Mouse (Mus musculus): Measurements from ENCODE around the gene Lnpep. TPM values are rescaled to one million over a fixed set of nuclear protein-coding genes. Genes with fewer than 3 reads are reported as not detected.

The Lnpep gene
- polyA plus RNA-seq, 1 experiment from 2014 or later, result 7.8 TPM

DNA sequence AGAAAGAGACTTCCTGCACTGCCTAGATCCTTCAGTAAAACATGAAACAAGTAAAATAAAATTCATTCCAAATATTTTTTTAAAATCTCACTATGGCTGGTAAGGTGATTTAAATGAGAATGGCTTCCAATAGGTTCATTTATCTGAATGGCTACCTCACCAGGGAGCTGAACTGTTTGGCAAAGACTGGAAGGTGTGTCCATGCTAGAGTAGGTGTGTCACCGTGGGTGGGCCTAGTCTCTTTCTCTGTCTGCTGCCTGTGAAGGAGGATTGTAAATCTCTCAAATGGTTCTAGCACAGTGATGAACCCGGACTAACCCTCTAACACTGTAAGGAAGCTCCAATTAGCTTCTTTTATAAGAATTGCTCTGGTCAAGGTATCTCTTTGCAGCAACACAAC is 12.5 kb downstream of the Lnpep start:
- H3K9me3 ChIP-seq (ENCODE audit: low read length), result no peaks in the 10 kb centered on the region
- no peak overlapping the region for H3K27ac ChIP-seq (ENCODE audit: low read length)
- ATAC-seq (ENCODE audit: low FRiP score, low TSS enrichment), result no peak
- no peak overlapping the region for H3K4me3 ChIP-seq (ENCODE audit: low read length)
- no peaks in the 10 kb centered on the region for H3K27me3 ChIP-seq (ENCODE audit: insufficient read depth, low read length)
- H3K9ac ChIP-seq (replicated peaks; ENCODE audit: low read length), result no peak overlapping the region
- WGBS, result 64% methylated on average over 2 of the region's 2 CpGs
- no peak overlapping the region for H3K4me2 ChIP-seq (replicated peaks; ENCODE audit: low read depth, low read length)
- H3K36me3 ChIP-seq (ENCODE audit: insufficient read depth, low read length), result 0 out of 2 replicates have a peak, but pooled peaks cover 3% of the 10 kb centered on the region
- 0 out of 2 replicates have a peak, but pooled peaks cover 5% of the 10 kb centered on the region for H3K4me1 ChIP-seq (ENCODE audit: insufficient read depth, low read length)

DNA sequence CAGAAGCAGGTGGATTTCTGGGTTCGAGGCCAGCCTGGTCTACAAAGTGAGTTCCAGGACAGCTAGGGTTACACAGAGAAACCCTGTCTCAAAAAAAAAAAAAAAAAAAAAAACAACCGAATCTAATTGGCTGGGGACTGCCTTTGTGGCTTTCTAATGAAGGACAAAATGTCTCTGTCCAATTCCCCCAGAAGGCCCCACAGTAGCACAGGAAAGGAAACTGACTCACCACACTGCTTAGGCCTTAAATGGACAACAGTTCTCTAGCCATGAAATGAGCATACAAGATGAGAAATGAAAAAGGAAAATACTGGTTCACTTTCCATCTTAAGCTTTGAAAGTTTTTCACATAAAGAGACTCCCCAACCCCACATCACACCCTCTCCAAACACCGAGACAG is 15.3 kb downstream of the Lnpep start:
- Histone ChIP-seq H3K4me1 (ENCODE audit: insufficient read depth, low read length) (0 out of 2 replicates have a peak, but pooled peaks cover 5% of the 10 kb centered on the region), H3K27ac (ENCODE audit: low read length) (no peak overlapping the region), H3K36me3 (ENCODE audit: insufficient read depth, low read length) (0 out of 2 replicates have a peak, but pooled peaks cover 3% of the 10 kb centered on the region), H3K9ac (replicated peaks; ENCODE audit: low read length) (no peak overlapping the region), H3K4me3 (ENCODE audit: low read length) (no peak overlapping the region), H3K4me2 (replicated peaks; ENCODE audit: low read depth, low read length) (no peak overlapping the region), H3K9me3 (ENCODE audit: low read length) (no peaks in the 10 kb centered on the region), H3K27me3 (ENCODE audit: insufficient read depth, low read length) (no peaks in the 10 kb centered on the region)
- WGBS, result 77% methylated on average over 3 of the region's 3 CpGs
- ATAC-seq (ENCODE audit: low FRiP score, low TSS enrichment), result no peak

DNA sequence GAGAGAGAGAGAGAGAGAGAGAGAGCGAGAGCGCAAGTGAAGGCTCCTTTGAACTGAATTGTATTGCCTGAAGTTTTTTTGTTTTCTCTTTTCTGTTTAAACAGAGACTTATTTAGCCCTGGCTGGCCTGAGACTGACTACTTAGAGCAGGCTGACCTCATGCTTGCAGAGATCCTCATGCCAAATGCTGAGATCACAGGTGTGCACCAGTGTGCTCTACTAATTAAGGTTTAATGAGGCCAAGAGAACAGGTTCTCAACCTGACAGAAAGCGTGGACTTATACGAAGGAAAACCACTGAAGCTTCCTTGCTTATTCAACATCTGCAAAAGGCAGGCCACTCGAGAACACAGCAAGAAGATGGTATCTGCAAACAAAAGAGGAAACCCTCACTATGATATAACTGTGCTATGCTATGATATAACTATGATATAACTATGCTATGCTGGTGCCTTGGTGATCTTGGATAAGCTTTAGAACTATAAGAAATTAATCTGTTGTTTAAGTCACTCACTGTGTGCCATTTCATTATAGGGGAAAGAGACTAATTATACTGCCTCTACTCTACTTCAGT is 16.3 kb downstream of the Lnpep start:
- Histone ChIP-seq H3K27ac (ENCODE audit: low read length) (no peak overlapping the region), H3K4me1 (ENCODE audit: insufficient read depth, low read length) (0 out of 2 replicates have a peak, but pooled peaks cover 5% of the 10 kb centered on the region), H3K9me3 (ENCODE audit: low read length) (no peaks in the 10 kb centered on the region), H3K4me2 (replicated peaks; ENCODE audit: low read depth, low read length) (no peak overlapping the region), H3K27me3 (ENCODE audit: insufficient read depth, low read length) (no peaks in the 10 kb centered on the region), H3K4me3 (ENCODE audit: low read length) (no peak overlapping the region), H3K9ac (replicated peaks; ENCODE audit: low read length) (no peak overlapping the region), H3K36me3 (ENCODE audit: insufficient read depth, low read length) (0 out of 2 replicates have a peak, but pooled peaks cover 3% of the 10 kb centered on the region)
- WGBS, result 79% methylated on average over 5 of the region's 5 CpGs
- no peak for ATAC-seq (ENCODE audit: low FRiP score, low TSS enrichment)

DNA sequence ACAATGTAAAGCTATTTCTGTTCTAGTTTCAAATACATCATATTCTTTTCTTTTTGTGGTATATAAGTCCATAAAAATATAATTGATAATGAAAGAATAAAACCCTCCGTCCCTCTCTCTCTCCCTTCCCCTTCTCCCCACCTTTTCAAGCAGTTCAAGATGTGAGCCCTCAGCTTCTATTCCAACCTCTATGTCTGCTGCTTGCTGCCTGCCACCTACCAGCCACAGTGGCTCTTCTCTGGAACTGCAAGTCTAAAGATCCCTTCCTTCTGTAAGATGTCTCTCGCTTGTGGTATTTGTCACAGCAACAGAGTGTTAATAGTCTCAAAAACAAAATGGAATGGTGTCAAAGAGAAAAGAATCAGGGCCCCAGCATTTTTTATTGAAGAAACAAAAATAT is 20.3 kb downstream of the Lnpep start:
- no peaks in the 10 kb centered on the region for H3K9me3 ChIP-seq (ENCODE audit: low read length)
- no peak overlapping the region for H3K4me3 ChIP-seq (ENCODE audit: low read length)
- H3K4me1 ChIP-seq (ENCODE audit: insufficient read depth, low read length), result 0 out of 2 replicates have a peak, but pooled peaks cover 5% of the 10 kb centered on the region
- no peaks in the 10 kb centered on the region for H3K36me3 ChIP-seq (ENCODE audit: insufficient read depth, low read length)
- H3K9ac ChIP-seq (replicated peaks; ENCODE audit: low read length), result no peak overlapping the region
- no peaks in the 10 kb centered on the region for H3K27me3 ChIP-seq (ENCODE audit: insufficient read depth, low read length)
- no peak overlapping the region for H3K27ac ChIP-seq (ENCODE audit: low read length)
- 95% methylated on average over 2 of the region's 2 CpGs for WGBS
- no peak for ATAC-seq (ENCODE audit: low FRiP score, low TSS enrichment)
- H3K4me2 ChIP-seq (replicated peaks; ENCODE audit: low read depth, low read length), result no peak overlapping the region

DNA sequence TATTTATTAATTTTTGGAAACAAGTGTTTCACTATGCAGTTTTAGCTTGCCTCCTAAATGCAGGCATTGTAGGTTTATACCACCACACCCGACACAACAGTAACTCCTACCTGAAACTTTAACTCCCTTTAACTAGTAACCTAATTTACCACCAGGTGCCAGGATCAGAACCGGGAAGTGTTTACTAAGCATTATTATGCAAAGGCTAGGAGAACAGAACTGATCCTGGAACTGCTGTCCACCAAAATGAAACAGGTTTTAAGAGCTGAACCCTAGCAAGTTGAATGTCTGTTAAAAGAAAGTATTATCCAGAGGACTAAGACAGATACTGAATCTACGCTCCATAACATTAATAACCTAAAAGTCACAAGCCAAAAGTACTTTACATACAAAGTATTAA is 21.2 kb downstream of the Lnpep start:
- no peak overlapping the region for H3K4me2 ChIP-seq (replicated peaks; ENCODE audit: low read depth, low read length)
- no peaks in the 10 kb centered on the region for H3K36me3 ChIP-seq (ENCODE audit: insufficient read depth, low read length)
- H3K9ac ChIP-seq (replicated peaks; ENCODE audit: low read length), result no peak overlapping the region
- H3K9me3 ChIP-seq (ENCODE audit: low read length), result no peaks in the 10 kb centered on the region
- no peak for ATAC-seq (ENCODE audit: low FRiP score, low TSS enrichment)
- no peaks in the 10 kb centered on the region for H3K27me3 ChIP-seq (ENCODE audit: insufficient read depth, low read length)
- WGBS, result 84% methylated on average over 3 of the region's 3 CpGs
- no peak overlapping the region for H3K4me3 ChIP-seq (ENCODE audit: low read length)
- 0 out of 2 replicates have a peak, but pooled peaks cover 5% of the 10 kb centered on the region for H3K4me1 ChIP-seq (ENCODE audit: insufficient read depth, low read length)
- no peak overlapping the region for H3K27ac ChIP-seq (ENCODE audit: low read length)

DNA sequence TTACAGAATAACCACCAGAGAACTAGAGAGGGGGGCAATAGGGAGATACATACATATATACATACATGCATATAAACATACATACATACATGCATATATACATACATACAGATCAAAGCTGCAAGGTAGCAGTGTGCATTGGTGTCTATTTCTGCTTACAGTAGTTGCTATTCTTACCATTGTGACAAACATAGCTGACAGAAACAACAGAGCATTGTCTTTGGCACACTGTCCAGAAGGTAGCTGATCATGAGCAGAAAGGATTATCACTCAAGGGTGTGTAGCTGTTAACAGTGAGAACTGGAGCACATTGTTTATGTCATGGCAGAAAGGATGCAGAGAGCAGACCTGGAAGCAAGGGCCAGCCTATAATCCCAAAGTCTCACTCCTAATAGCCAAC is 22.1 kb downstream of the Lnpep start:
- H3K9me3 ChIP-seq (ENCODE audit: low read length), result no peaks in the 10 kb centered on the region
- no peak for ATAC-seq (ENCODE audit: low FRiP score, low TSS enrichment)

DNA sequence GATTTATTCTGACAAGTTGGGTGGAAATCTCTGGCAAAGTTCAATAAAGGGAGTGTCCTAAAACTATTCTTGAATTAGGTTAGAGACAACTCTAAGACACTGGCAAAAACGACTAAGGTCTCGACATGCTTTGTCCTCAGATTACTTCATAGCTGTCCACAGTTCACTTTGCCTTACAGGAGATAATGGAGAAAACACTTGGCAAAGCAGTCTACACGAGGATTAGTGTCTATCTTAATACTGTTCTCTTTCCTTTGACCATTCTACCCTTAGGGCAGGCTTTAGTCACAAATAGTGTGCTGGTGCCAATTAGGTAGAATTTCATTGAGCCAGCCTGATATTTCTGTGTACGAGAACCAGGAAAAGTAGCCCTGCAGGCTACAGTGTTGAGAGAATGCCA is 22.5 kb downstream of the Lnpep start:
- no peak for ATAC-seq (ENCODE audit: low FRiP score, low TSS enrichment)
- no peak overlapping the region for H3K9ac ChIP-seq (replicated peaks; ENCODE audit: low read length)
- H3K27ac ChIP-seq (ENCODE audit: low read length), result no peak overlapping the region
- H3K36me3 ChIP-seq (ENCODE audit: insufficient read depth, low read length), result no peaks in the 10 kb centered on the region
- no peaks in the 10 kb centered on the region for H3K4me1 ChIP-seq (ENCODE audit: insufficient read depth, low read length)
- no peaks in the 10 kb centered on the region for H3K27me3 ChIP-seq (ENCODE audit: insufficient read depth, low read length)
- no peaks in the 10 kb centered on the region for H3K9me3 ChIP-seq (ENCODE audit: low read length)
- 71% methylated on average over 4 of the region's 4 CpGs for WGBS
- no peak overlapping the region for H3K4me3 ChIP-seq (ENCODE audit: low read length)
- H3K4me2 ChIP-seq (replicated peaks; ENCODE audit: low read depth, low read length), result no peak overlapping the region

More for the DNA sequence above, 22.1 kb downstream of the Lnpep start:
- Histone ChIP-seq H3K9ac (replicated peaks; ENCODE audit: low read length) (no peak overlapping the region), H3K27ac (ENCODE audit: low read length) (no peak overlapping the region), H3K36me3 (ENCODE audit: insufficient read depth, low read length) (no peaks in the 10 kb centered on the region), H3K27me3 (ENCODE audit: insufficient read depth, low read length) (no peaks in the 10 kb centered on the region), H3K4me1 (ENCODE audit: insufficient read depth, low read length) (0 out of 2 replicates have a peak, but pooled peaks cover 4% of the 10 kb centered on the region), H3K4me2 (replicated peaks; ENCODE audit: low read depth, low read length) (no peak overlapping the region), H3K4me3 (ENCODE audit: low read length) (no peak overlapping the region)

DNA sequence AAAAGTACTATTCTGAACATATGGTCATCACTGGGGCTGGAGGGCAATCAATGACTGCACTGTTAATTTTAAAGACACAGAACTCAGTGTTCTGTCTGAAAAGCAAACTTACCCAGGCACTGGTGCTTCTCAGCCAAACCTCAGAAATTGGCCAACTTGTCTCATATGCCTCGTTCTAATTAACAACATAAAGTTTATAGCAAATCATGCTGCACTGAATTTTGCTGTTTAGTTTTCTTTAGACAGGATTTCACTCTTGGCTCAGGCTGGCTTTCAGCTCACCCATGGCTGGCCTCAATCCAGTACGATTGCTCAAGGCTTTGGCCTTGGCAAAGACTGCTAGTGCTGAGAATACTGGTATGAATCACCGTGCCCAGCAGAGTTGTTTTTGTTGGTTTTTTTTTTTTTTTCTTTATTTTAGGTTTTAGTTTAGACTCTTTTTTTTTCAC is 24.0 kb downstream of the Lnpep start:
- H3K4me2 ChIP-seq (replicated peaks; ENCODE audit: low read depth, low read length), result no peak overlapping the region
- no peaks in the 10 kb centered on the region for H3K4me1 ChIP-seq (ENCODE audit: insufficient read depth, low read length)
- H3K27me3 ChIP-seq (ENCODE audit: insufficient read depth, low read length), result no peaks in the 10 kb centered on the region
- WGBS, result 59% methylated on average over 3 of the region's 3 CpGs
- no peak overlapping the region for H3K27ac ChIP-seq (ENCODE audit: low read length)
- no peaks in the 10 kb centered on the region for H3K36me3 ChIP-seq (ENCODE audit: insufficient read depth, low read length)
- ATAC-seq (ENCODE audit: low FRiP score, low TSS enrichment), result no peak
- no peak overlapping the region for H3K4me3 ChIP-seq (ENCODE audit: low read length)
- H3K9me3 ChIP-seq (ENCODE audit: low read length), result no peaks in the 10 kb centered on the region
- H3K9ac ChIP-seq (replicated peaks; ENCODE audit: low read length), result no peak overlapping the region

DNA sequence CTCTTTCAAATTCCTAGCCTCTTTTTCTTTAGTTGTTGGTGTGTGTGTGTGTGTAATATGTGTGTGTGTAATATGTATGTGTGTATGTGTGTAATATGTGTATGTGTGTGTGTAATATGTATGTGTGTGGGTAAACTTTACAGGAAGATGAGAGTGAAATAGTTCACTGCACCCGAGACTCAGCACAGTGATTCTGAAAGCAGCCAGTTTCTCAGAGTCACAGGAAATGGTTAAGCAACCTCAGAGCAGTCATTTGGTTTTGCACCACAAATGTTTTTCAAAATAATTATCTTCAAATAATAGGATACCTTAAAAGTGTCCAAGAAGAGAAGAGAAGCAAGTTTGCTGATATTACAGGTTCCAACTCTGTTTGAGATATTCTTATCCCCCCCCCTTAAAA is 24.8 kb downstream of the Lnpep start:
- no peak overlapping the region for H3K27ac ChIP-seq (ENCODE audit: low read length)
- H3K4me2 ChIP-seq (replicated peaks; ENCODE audit: low read depth, low read length), result no peak overlapping the region
- 73% methylated on average over 1 of the region's 1 CpGs for WGBS
- H3K36me3 ChIP-seq (ENCODE audit: insufficient read depth, low read length), result no peaks in the 10 kb centered on the region
- no peak for ATAC-seq (ENCODE audit: low FRiP score, low TSS enrichment)
- H3K27me3 ChIP-seq (ENCODE audit: insufficient read depth, low read length), result no peaks in the 10 kb centered on the region
- no peaks in the 10 kb centered on the region for H3K4me1 ChIP-seq (ENCODE audit: insufficient read depth, low read length)
- no peaks in the 10 kb centered on the region for H3K9me3 ChIP-seq (ENCODE audit: low read length)
- no peak overlapping the region for H3K9ac ChIP-seq (replicated peaks; ENCODE audit: low read length)
- H3K4me3 ChIP-seq (ENCODE audit: low read length), result no peak overlapping the region

DNA sequence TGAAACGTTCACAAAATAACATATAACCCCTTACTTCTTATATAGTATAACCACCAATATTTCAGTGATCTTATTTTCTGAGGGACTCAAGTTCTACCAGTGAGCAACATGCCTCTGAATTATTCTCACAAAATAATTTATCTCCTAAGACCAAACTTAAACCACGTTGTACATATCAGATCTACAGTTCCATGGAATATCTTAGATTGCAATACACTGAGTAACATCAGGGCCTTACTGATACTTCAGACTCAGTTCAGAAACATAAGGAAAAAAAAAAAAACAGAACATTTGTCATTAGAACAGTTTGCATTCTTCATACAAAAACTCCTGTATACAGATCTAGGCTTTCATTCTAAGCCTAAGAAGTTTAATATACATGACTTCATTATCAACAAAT is 26.5 kb downstream of the Lnpep start:
- ATAC-seq (ENCODE audit: low FRiP score, low TSS enrichment), result no peak
- no peaks in the 10 kb centered on the region for H3K9me3 ChIP-seq (ENCODE audit: low read length)
- no peak overlapping the region for H3K9ac ChIP-seq (replicated peaks; ENCODE audit: low read length)
- H3K27me3 ChIP-seq (ENCODE audit: insufficient read depth, low read length), result no peaks in the 10 kb centered on the region
- no peaks in the 10 kb centered on the region for H3K4me1 ChIP-seq (ENCODE audit: insufficient read depth, low read length)
- no peak overlapping the region for H3K4me3 ChIP-seq (ENCODE audit: low read length)
- no peak overlapping the region for H3K27ac ChIP-seq (ENCODE audit: low read length)
- no peak overlapping the region for H3K4me2 ChIP-seq (replicated peaks; ENCODE audit: low read depth, low read length)
- 70% methylated on average over 2 of the region's 2 CpGs for WGBS
- no peaks in the 10 kb centered on the region for H3K36me3 ChIP-seq (ENCODE audit: insufficient read depth, low read length)
